Mouse (Mus musculus) heart, adult 2 months (tissue): ENCODE measurements around the gene Hsdl1.

Experiments
- CTCF ChIP-seq: fragments of 200-600 bp; IDR thresholded peaks from 2 replicates; pipeline ENCODE4 v1.8.1; 2022; ENCODE audit warnings: antibody characterized with exemption, mild to moderate bottlenecking, moderate library complexity
- EP300 ChIP-seq: fragments of 200-500 bp; IDR thresholded peaks from 2 replicates; pipeline ENCODE4 v1.6.1; 2011; ENCODE audit warnings: low read depth, low read length, control low read depth; ENCODE audit not compliant: insufficient read depth
- POLR2A ChIP-seq: fragments of 200-500 bp; IDR thresholded peaks from 2 replicates; pipeline ENCODE4 v1.6.1; 2011; ENCODE audit warnings: mild to moderate bottlenecking, low read depth, low read length, control low read depth; ENCODE audit not compliant: insufficient read depth

- TF ChIP-seq CTCF = no peak
- no peak for TF ChIP-seq EP300
- no peak for TF ChIP-seq POLR2A
Observed at GRCm38 (mm10) chr8:119571135-119571534, 3.8 kb downstream of the Hsdl1 start.
